Mouse (Mus musculus) adrenal gland, adult 10 weeks (tissue): ENCODE measurements around the gene Spata6. TPM values are rescaled to one million over a fixed set of nuclear protein-coding genes. Genes with fewer than 3 reads are reported as not detected.

Experiments used
- polyA plus RNA-seq: library from polyadenylated mRNA; stranded (reverse); fragments of 350-450 nt; fragmentation: Illumina TruSeq; extraction: RNeasy Lipid Tissue Mini Kit (QIAGEN cat#74804); gene quantifications from one replicate; pipeline ENCODE4 v1.2.3, GENCODE M21; 2014; ENCODE audit warnings: low read depth, low replicate concordance

The Spata6 gene
- 45.6 TPM for polyA plus RNA-seq

DNA sequence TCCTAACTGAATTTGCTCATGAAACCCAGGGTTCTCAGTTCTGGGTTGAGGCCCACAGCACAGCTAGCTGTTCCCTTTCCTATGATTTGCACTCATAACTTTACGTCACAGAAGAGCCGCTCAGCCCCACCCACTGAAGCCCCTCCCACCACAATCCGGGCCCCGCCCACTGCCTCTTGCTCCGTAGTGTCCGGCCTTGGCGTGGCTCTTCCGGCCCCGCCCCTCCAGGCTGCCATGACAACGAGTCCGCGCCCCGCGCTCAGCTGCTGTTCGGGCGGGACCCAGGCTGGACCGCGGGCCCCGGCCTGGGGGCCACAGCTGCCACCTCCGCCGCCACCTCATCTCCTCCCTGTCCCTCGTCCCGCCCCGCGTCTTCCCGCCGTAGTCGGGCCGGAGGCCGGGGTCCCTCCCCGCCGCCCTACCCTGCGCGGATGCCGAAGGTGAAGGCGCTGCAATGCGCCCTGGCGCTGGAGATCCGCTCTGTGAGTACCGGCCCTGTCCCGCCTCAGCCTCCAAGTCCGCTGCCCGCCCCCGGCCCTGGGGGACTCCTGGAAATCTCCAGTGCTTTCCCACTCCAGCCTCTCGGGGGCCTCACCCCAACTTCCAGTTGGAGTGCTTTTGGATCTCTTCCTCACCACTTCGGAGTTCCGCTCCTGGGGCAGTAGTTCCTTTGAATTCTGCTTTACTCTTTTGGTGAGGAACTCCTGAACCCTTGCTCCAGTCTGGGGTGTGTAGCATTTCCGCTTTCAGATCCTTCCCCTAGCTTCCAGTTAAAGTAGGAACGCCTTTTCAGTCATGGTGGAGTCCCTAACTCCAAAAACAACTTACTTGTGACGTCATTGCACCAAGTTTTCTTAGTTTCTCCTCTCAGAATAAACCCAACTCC is at the start of gene Spata6:
TSS of gene Spata6 (plus strand) at position 209 of the 886 bp plus-strand sequence.

Other genes with a start within 250 kb of the Spata6 start
- not detected for gene Slc5a9, start 182.9 kb downstream of the Spata6 start, polyA plus RNA-seq
- gene Skint8, start 199.4 kb downstream of the Spata6 start, polyA plus RNA-seq, result not detected